Mouse (Mus musculus) kidney, postnatal 0 days (tissue): ENCODE measurements around the gene Serbp1. TPM values are rescaled to one million over a fixed set of nuclear protein-coding genes. Genes with fewer than 3 reads are reported as not detected.

Source experiments
- ATAC-seq: fragments of 200-750 bp; cut with Nextera tagmentation; replicated peaks from 2 replicates; pipeline ENCODE4 v1.8.0; 2017; ENCODE audit warnings: low read depth, moderate number of reproducible peaks, moderate TSS enrichment, moderate library complexity; ENCODE audit not compliant: low FRiP score
- DNase-seq: peaks from one replicate; pipeline ENCODE4 v3.0.0-alpha.2; 2016; ENCODE audit warnings: low spot score
- H3K27ac ChIP-seq: fragments of 300-500 bp; sonication (generic); 2 replicates; pipeline ENCODE4 v1.5.1; 2014; ENCODE audit warnings: mild to moderate bottlenecking
- H3K27me3 ChIP-seq: fragments of 300-500 bp; sonication (generic); 2 replicates; pipeline ENCODE4 v1.6.1; 2014; ENCODE audit warnings: low read length, mixed read lengths; ENCODE audit not compliant: insufficient read depth
- H3K36me3 ChIP-seq: fragments of 300-500 bp; sonication (generic); 2 replicates; pipeline ENCODE4 v1.6.1; 2014; ENCODE audit warnings: low read length, mixed read lengths; ENCODE audit not compliant: insufficient read depth
- H3K4me1 ChIP-seq: fragments of 300-500 bp; sonication (generic); replicated peaks from 2 replicates; pipeline ENCODE4 v1.6.1; 2014; ENCODE audit warnings: antibody characterized with exemption, low read length, mixed read lengths; ENCODE audit not compliant: insufficient read depth
- H3K4me2 ChIP-seq: fragments of 300-500 bp; sonication (generic); 2 replicates; pipeline ENCODE4 v1.6.1; 2014; ENCODE audit warnings: mild to moderate bottlenecking, low read length, moderate library complexity, mixed read lengths
- H3K4me3 ChIP-seq: fragments of 300-500 bp; sonication (generic); replicated peaks from 2 replicates; pipeline ENCODE4 v1.5.1; 2014; ENCODE audit warnings: low read depth, low read length
- H3K9ac ChIP-seq: fragments of 300-500 bp; sonication (generic); 2 replicates; pipeline ENCODE4 v1.6.1; 2014; ENCODE audit warnings: low read depth, low read length
- H3K9me3 ChIP-seq: fragments of 300-500 bp; sonication (generic); replicated peaks from 2 replicates; pipeline ENCODE4 v1.6.1; 2016; ENCODE audit warnings: low read length, inconsistent platforms, mixed read lengths
- CTCF ChIP-seq: IDR thresholded peaks from 2 replicates; pipeline ENCODE4 v1.5.1; 2016; ENCODE audit warnings: antibody characterized with exemption, low read depth, mild to moderate bottlenecking, moderate library complexity
- WGBS: fragments of 180-500 bp; shearing (Covaris S2); extraction: QIAGEN DNeasy Blood & Tissue Kit; methylation state at CpG from one replicate; pipeline ENCODE4 v1.1.7; 2014; 5-methylcytosine and 5-hydroxymethylcytosine counted together
- polyA plus RNA-seq: library from polyadenylated mRNA; unstranded; fragments of >200 nt; fragmentation: Nextera tagmentation; extraction: Ambion mirVana; gene quantifications from 2 replicates; pipeline ENCODE4 v1.2.1, GENCODE M21; 2015

The Serbp1 gene
- polyA plus RNA-seq, 1 experiment from 2014 or later: 371 TPM

DNA sequence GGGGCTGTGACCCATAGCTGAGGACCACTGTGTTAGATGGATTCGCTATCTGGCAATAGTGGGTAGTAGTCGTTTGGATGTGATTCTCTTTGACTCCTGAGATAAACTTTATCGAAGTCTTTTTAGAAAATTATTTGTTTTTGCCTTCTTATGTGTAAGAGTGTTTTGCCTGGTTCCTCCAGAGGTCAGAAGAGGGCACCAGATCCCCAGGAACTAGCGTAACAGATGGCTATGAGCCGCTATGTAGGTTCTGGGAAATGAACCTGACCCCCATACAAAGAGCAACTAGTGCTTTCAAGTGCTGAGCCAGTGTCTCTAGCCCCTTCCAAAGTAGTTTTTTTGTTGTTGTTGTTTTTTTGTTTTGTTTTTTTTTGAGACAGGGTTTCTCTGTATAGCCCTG is 58.1 kb downstream of the Serbp1 start:
- no peak overlapping the region for H3K4me2 ChIP-seq
- 0 out of 2 replicates have a peak, but pooled peaks cover 5% of the 10 kb centered on the region for H3K4me1 ChIP-seq
- H3K9me3 ChIP-seq: no peaks in the 10 kb centered on the region
- H3K9ac ChIP-seq: no peak overlapping the region
- no peaks in the 10 kb centered on the region for H3K27me3 ChIP-seq
- H3K4me3 ChIP-seq: no peak overlapping the region
- no peaks in the 10 kb centered on the region for H3K36me3 ChIP-seq
- peak; percentile 35; the same call in 1 of the 2 replicates for TF ChIP-seq CTCF
- WGBS: 63% methylated on average over 5 of the region's 5 CpGs
- no peak overlapping the region for H3K27ac ChIP-seq
- ATAC-seq (no peak), DNase-seq (no peak)

DNA sequence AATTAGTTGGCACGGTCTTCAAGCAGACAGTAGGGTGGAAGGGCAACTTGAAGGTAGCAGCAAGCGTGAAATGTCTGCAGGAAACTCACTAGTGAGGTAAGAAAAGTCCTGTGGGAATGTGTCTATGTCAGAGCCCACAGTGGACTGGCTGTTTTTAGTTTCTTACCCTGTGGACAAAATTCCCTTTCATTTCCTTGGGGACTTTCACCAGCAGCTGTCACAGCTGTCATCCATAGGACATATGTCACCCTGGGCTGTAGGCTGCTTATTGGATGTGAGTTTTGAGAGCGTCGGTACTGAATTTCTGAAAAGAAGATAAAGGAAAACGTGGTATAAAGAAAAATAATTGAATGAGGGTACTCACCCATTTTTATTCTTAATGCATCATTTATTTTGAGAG is 60.8 kb downstream of the Serbp1 start:
- no peak overlapping the region for H3K4me2 ChIP-seq
- WGBS: 81% methylated on average over 5 of the region's 5 CpGs
- TF ChIP-seq CTCF: no peak
- no peaks in the 10 kb centered on the region for H3K9me3 ChIP-seq
- no peak overlapping the region for H3K27ac ChIP-seq
- no peaks in the 10 kb centered on the region for H3K36me3 ChIP-seq
- peaks cover 10% of the 10 kb centered on the region for H3K4me1 ChIP-seq
- no peak for DNase-seq
- no peak overlapping the region for H3K4me3 ChIP-seq
- H3K9ac ChIP-seq: no peak overlapping the region
- ATAC-seq: no peak
- no peaks in the 10 kb centered on the region for H3K27me3 ChIP-seq

DNA sequence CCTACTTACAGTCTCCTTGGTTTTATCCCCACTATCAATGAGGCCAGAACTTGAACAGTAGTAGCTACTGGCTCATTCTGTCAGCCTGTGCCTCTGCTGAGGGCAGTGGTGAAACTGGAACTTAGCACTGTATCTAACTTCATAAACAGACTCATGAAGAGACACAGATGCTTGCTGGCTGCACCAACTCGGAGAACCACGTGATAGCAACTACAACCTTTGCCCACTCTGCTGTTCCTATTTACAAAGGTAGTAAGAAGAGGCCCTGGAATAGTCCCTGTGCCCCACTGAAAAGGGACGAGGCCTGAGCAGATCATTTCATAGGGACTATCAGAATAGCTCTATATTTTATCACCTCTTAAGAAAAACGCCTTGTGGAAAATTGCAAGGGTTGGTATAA is 62.3 kb downstream of the Serbp1 start:
- Histone ChIP-seq H3K27me3 (no peaks in the 10 kb centered on the region), H3K27ac (peak overlapping the region; percentile 38; the same call in 1 of the 2 replicates)

DNA sequence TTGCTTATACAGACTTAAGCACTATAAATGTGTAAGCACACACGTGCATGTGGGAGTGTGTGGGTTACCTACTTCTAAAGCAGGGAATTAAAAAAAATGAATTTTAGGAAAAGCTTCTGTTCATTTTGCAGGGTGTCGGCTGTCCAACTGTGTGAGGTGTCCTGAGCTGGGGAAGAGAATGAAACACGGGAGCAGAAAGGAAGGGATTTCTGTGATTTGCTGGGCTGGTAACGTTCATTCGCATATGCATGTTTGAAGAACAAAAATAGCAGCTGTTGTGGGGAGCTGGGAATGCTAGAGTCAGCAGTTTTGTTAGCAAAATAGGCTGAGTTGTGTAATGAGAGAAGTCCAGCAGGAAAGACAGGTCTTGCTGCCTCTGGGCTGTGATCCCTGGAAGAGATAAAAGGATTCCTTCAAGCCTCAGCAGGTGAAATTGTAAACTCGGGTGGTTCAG is 62.8 kb downstream of the Serbp1 start:
- Histone ChIP-seq H3K4me1 (peaks cover 10% of the 10 kb centered on the region), H3K9ac (no peak overlapping the region), H3K4me3 (no peak overlapping the region), H3K27ac (0 out of 2 replicates have a peak overlapping the region, but pooled peaks have one; percentile 10), H3K9me3 (no peaks in the 10 kb centered on the region), H3K27me3 (no peaks in the 10 kb centered on the region), H3K4me2 (no peak overlapping the region), H3K36me3 (no peaks in the 10 kb centered on the region)
- WGBS: 27% methylated on average over 6 of the region's 6 CpGs
- DNase-seq (peak; percentile 47), ATAC-seq (no peak; the same call in 1 of the 2 replicates)
- no peak for TF ChIP-seq CTCF

More for the DNA sequence above, 62.3 kb downstream of the Serbp1 start:
- Histone ChIP-seq H3K36me3 (no peaks in the 10 kb centered on the region), H3K4me2 (no peak overlapping the region), H3K9me3 (no peaks in the 10 kb centered on the region), H3K9ac (no peak overlapping the region), H3K4me3 (no peak overlapping the region), H3K4me1 (peaks cover 10% of the 10 kb centered on the region)
- WGBS: 32% methylated on average over 4 of the region's 4 CpGs
- ATAC-seq (peak; percentile 50), DNase-seq (no peak)
- no peak for TF ChIP-seq CTCF

DNA sequence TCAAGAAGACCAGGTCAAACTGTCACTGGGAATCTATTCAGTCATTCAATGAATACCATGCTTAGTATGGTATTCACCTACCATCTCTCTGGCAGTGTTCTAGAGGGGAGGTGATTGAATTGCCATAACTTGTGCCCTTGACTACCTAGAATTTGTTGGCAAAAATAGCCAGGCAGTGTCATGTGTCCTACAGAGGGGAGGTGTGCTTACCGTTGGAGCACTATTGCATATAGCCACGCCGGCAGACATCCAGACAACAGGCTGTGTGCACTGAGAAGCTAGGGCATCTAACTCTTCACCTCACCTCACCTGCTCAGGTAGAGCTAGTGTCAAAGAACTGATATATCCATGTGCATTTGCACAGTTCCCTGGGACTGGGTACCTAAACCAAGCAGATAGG is 63.3 kb downstream of the Serbp1 start:
- Histone ChIP-seq H3K9ac (no peak overlapping the region), H3K9me3 (no peaks in the 10 kb centered on the region), H3K36me3 (no peaks in the 10 kb centered on the region), H3K4me1 (peaks cover 10% of the 10 kb centered on the region), H3K4me3 (no peak overlapping the region), H3K27ac (no peak overlapping the region), H3K4me2 (no peak overlapping the region), H3K27me3 (no peaks in the 10 kb centered on the region)
- DNase-seq (no peak), ATAC-seq (no peak)
- no peak for TF ChIP-seq CTCF
- 80% methylated on average over 3 of the region's 3 CpGs for WGBS

DNA sequence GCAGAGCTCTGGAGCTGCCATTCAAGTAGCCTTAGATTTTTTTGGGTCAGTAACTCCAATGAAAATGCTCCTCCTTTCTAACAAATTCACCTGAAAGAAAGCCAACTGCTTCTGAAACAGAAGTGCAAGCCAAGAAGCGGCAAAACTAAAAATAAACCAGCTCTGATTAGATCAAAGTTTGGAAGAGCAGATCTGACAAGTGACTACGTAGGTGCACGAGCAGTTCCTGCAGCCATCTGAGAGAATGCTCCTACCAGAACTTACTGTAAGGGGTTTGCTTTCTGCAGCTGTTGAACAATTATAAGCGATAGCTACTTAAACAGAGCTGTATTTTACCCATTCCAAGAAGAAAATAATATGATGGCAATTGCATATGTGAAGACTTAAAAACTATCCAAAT is 64.5 kb downstream of the Serbp1 start:
- H3K4me2 ChIP-seq: no peak overlapping the region
- no peaks in the 10 kb centered on the region for H3K27me3 ChIP-seq
- no peaks in the 10 kb centered on the region for H3K9me3 ChIP-seq
- no peak overlapping the region for H3K27ac ChIP-seq
- H3K4me3 ChIP-seq: no peak overlapping the region
- H3K4me1 ChIP-seq: peaks cover 10% of the 10 kb centered on the region
- DNase-seq (no peak), ATAC-seq (no peak)
- no peaks in the 10 kb centered on the region for H3K36me3 ChIP-seq
- no peak for TF ChIP-seq CTCF
- no peak overlapping the region for H3K9ac ChIP-seq
- 66% methylated on average over 4 of the region's 4 CpGs for WGBS

DNA sequence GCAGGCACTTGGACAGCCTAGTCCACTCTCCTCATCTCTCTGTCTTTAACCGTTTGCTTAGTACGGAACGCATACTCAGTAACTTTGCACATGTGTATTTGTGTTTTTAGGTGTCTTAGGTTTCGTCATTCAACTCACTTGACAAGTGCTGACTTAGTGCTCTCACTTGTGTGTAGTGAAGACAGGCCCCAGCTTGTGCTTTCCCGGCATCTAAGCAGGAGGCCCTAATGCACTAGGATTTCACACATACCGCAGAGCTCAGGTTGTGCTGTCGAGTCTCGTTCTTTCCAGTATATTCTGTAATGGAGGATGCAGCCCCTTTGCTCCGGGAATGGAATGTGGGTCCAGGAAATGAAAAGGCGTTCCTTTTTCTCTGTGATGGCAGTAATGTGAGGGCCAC is 65.2 kb downstream of the Serbp1 start:
- ATAC-seq (no peak), DNase-seq (no peak)
- H3K4me2 ChIP-seq: no peak overlapping the region
- no peaks in the 10 kb centered on the region for H3K36me3 ChIP-seq
- H3K9me3 ChIP-seq: no peaks in the 10 kb centered on the region
- no peak for TF ChIP-seq CTCF
- H3K9ac ChIP-seq: no peak overlapping the region
- H3K27ac ChIP-seq: no peak overlapping the region
- peaks cover 10% of the 10 kb centered on the region for H3K4me1 ChIP-seq
- H3K4me3 ChIP-seq: no peak overlapping the region
- WGBS: 76% methylated on average over 10 of the region's 10 CpGs
- no peaks in the 10 kb centered on the region for H3K27me3 ChIP-seq
